Mouse (Mus musculus) myocyte (in vitro differentiated cells): Measurements from ENCODE around the gene Gabra5.

Experiments used
- CEBPB ChIP-seq: IDR thresholded peaks from 2 replicates; pipeline ENCODE4 v1.6.1; 2011; ENCODE audit warnings: mild to moderate bottlenecking, moderate library complexity; ENCODE audit not compliant: poor library complexity, insufficient read depth, severe bottlenecking
- MAX ChIP-seq: IDR thresholded peaks from one replicate; pipeline ENCODE4 v1.6.1; 2011; ENCODE audit warnings: low read depth, mild to moderate bottlenecking, control low read depth
- MYOD1 ChIP-seq, 3 experiments: IDR thresholded peaks; one replicate each; pipeline ENCODE4 v1.6.1; 2011; ENCODE audit warnings: control low read depth in 2 of 3, low read depth in 2 of 3, mild to moderate bottlenecking in 2 of 3, moderate library complexity in 1 of 3; ENCODE audit not compliant: insufficient read length in 2 of 3, control insufficient read depth in 1 of 3
- POLR2A ChIP-seq: IDR thresholded peaks from one replicate; pipeline ENCODE4 v1.6.1; 2011; ENCODE audit warnings: low read depth, mild to moderate bottlenecking, control low read depth, moderate library complexity; ENCODE audit not compliant: insufficient read length
- POLR2AphosphoS2 ChIP-seq: IDR thresholded peaks from one replicate; pipeline ENCODE4 v1.6.1; 2011; ENCODE audit warnings: low read depth, control low read depth; ENCODE audit not compliant: insufficient read length
- TCF3 ChIP-seq: IDR thresholded peaks from one replicate; pipeline ENCODE4 v1.6.1; 2011; ENCODE audit warnings: low read depth, control low read depth; ENCODE audit not compliant: insufficient read length
- USF1 ChIP-seq: IDR thresholded peaks from one replicate; pipeline ENCODE4 v1.6.1; 2011; ENCODE audit warnings: low read depth, mild to moderate bottlenecking, control low read depth, moderate library complexity

- TF ChIP-seq POLR2A, result no peak
- TF ChIP-seq MYOD1 (IDR thresholded peaks at IDR 0.05; ENCODE audit: control insufficient read depth in 1 of 3, insufficient read length in 2 of 3, low read depth in 2 of 3), result no peak
- TF ChIP-seq MAX, result no peak
- TF ChIP-seq POLR2AphosphoS2, result no peak
- no peak for TF ChIP-seq CEBPB
- no peak for TF ChIP-seq TCF3
- TF ChIP-seq USF1, result no peak
Observed at GRCm38 (mm10) chr7:57357871-57358540, 151.9 kb downstream of the Gabra5 start.
